Mouse (Mus musculus) testis, adult 2 months (tissue): ENCODE data around the gene Foxc1.

Experiments used
- CTCF ChIP-seq: fragments of 200-500 bp; IDR thresholded peaks from 2 replicates; pipeline ENCODE4 v1.5.1; 2012; ENCODE audit warnings: low read depth, mild to moderate bottlenecking, inconsistent platforms, low read length, moderate library complexity; ENCODE audit not compliant: control insufficient read depth, insufficient read depth, insufficient replicate concordance
- POLR2A ChIP-seq: fragments of 200-500 bp; IDR thresholded peaks from 2 replicates; pipeline ENCODE4 v1.6.1; 2012; ENCODE audit warnings: low read depth, mild to moderate bottlenecking, inconsistent platforms, low read length, moderate library complexity; ENCODE audit not compliant: control insufficient read depth

- no peak for TF ChIP-seq CTCF
- TF ChIP-seq POLR2A = no peak
Measured at GRCm38 (mm10) chr13:31849258-31849971, 43.0 kb downstream of the Foxc1 start.
